Mouse (Mus musculus) CH12.LX (cell line): ENCODE data around the gene Uvssa.

Experiments
- JUND ChIP-seq: conservative IDR thresholded peaks from 2 replicates; pipeline ENCODE4 v1.6.1; 2011; ENCODE audit warnings: low read depth, low read length, improper control_type of control experiment
- ZC3H11A ChIP-seq: IDR thresholded peaks from 2 replicates; pipeline ENCODE4 v1.6.1; 2012; ENCODE audit warnings: low read depth, mild to moderate bottlenecking, inconsistent platforms, low read length, improper control_type of control experiment

- no peak for TF ChIP-seq ZC3H11A
- TF ChIP-seq JUND = no peak
These were observed 25.3 kb upstream of the Uvssa start for GRCm38 (mm10) chr5:33353011-33353410.
